Mouse (Mus musculus) heart, postnatal 0 days (tissue): ENCODE results near the gene Serinc1. TPM values are rescaled to one million over a fixed set of nuclear protein-coding genes. Genes with fewer than 3 reads are reported as not detected.

ENCODE experiments used
- ATAC-seq: fragments of 200-750 bp; cut with Nextera tagmentation; 2 replicates; pipeline ENCODE4 v1.8.0; 2017; ENCODE audit warnings: low read depth, moderate number of reproducible peaks, moderate library complexity; ENCODE audit not compliant: insufficient read depth
- DNase-seq: peaks from one replicate; pipeline ENCODE4 v3.0.0-alpha.2; 2016; ENCODE audit warnings: low spot score
- H3K27ac ChIP-seq: fragments of 300-500 bp; sonication (generic); 2 replicates; pipeline ENCODE4 v1.5.1; 2014; ENCODE audit warnings: low read depth, mild to moderate bottlenecking
- H3K27me3 ChIP-seq: fragments of 300-500 bp; sonication (generic); 2 replicates; pipeline ENCODE4 v1.6.1; 2014; ENCODE audit warnings: low read length, mixed read lengths; ENCODE audit not compliant: control insufficient read depth, insufficient read depth
- H3K36me3 ChIP-seq: fragments of 300-500 bp; sonication (generic); replicated peaks from 2 replicates; pipeline ENCODE4 v1.6.1; 2014; ENCODE audit warnings: low read length, mixed read lengths; ENCODE audit not compliant: control insufficient read depth, insufficient read depth
- H3K4me1 ChIP-seq: fragments of 300-500 bp; sonication (generic); 2 replicates; pipeline ENCODE4 v1.6.1; 2014; ENCODE audit warnings: antibody characterized with exemption; ENCODE audit not compliant: control insufficient read depth, insufficient read depth
- H3K4me2 ChIP-seq: fragments of 300-500 bp; sonication (generic); 2 replicates; pipeline ENCODE4 v1.6.1; 2014; ENCODE audit warnings: low read depth, mild to moderate bottlenecking, low read length, moderate library complexity
- H3K4me3 ChIP-seq: fragments of 300-500 bp; sonication (generic); 2 replicates; pipeline ENCODE4 v1.5.1; 2014; ENCODE audit warnings: low read depth, low read length
- H3K9ac ChIP-seq: fragments of 300-500 bp; sonication (generic); replicated peaks from 2 replicates; pipeline ENCODE4 v1.6.1; 2014; ENCODE audit warnings: low read depth, low read length, mixed read lengths
- H3K9me3 ChIP-seq: fragments of 300-500 bp; sonication (generic); replicated peaks from 2 replicates; pipeline ENCODE4 v1.6.1; 2016; ENCODE audit warnings: low read length; ENCODE audit not compliant: control insufficient read depth
- CTCF ChIP-seq: IDR thresholded peaks from 2 replicates; pipeline ENCODE4 v1.5.1; 2016; ENCODE audit warnings: antibody characterized with exemption, control low read depth, low read depth
- EP300 ChIP-seq: IDR thresholded peaks from 2 replicates; pipeline ENCODE4 v1.6.1; 2016; ENCODE audit warnings: antibody characterized with exemption, low read depth
- WGBS: fragments of 180-500 bp; shearing (Covaris S2); extraction: QIAGEN DNeasy Blood & Tissue Kit; methylation state at CpG from one replicate; pipeline ENCODE4 v1.1.7; 2014; 5-methylcytosine and 5-hydroxymethylcytosine counted together
- polyA plus RNA-seq: library from polyadenylated mRNA; unstranded; fragments of >200 nt; fragmentation: Nextera tagmentation; extraction: Ambion mirVana; gene quantifications from 2 replicates; pipeline ENCODE4 v1.2.1, GENCODE M21; 2015
- total RNA-seq: library from RNA; depleted of rRNA; stranded (reverse); fragments of >200 nt; gene quantifications from 2 replicates; pipeline ENCODE4 v1.2.3, GENCODE M21; 2014; ENCODE audit warnings: low replicate concordance

Serinc1 gene
- total and polyA plus RNA-seq, 2 experiments from 2014 or later, result 145 to 158 TPM

DNA sequence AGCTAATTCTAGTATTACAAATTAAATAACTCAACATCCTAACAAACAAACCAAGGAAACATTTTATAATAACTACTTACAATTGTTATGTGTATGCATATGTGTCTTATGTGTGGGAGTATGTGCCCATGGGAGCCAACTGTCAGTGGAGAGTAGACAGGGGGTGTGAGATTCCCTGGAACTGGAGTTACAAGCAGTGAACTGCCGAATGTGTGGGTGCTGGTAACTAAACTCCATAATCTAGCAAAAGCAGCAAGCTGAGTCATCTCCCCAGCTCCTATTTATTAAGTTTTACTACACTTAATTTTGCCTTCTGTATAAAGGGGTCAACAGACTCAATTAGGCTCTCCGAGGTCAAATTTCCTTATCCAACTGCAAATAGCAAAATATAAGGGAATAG lies 1.3 kb downstream of the Serinc1 start:
- H3K27me3 ChIP-seq, result no peaks in the 10 kb centered on the region
- no peaks in the 10 kb centered on the region for H3K9me3 ChIP-seq
- WGBS, result 62% methylated on average over 2 of the region's 2 CpGs
- peak overlapping the region; percentile 84 for H3K4me3 ChIP-seq
- no peak for TF ChIP-seq EP300
- no peak for TF ChIP-seq CTCF
- H3K4me2 ChIP-seq, result peak overlapping the region; percentile 75
- ATAC-seq (no peak), DNase-seq (no peak)
- H3K36me3 ChIP-seq, result peaks cover 16% of the 10 kb centered on the region
- no peak overlapping the region for H3K27ac ChIP-seq
- peaks cover 25% of the 10 kb centered on the region for H3K4me1 ChIP-seq
- peak overlapping the region; percentile 96 for H3K9ac ChIP-seq

DNA sequence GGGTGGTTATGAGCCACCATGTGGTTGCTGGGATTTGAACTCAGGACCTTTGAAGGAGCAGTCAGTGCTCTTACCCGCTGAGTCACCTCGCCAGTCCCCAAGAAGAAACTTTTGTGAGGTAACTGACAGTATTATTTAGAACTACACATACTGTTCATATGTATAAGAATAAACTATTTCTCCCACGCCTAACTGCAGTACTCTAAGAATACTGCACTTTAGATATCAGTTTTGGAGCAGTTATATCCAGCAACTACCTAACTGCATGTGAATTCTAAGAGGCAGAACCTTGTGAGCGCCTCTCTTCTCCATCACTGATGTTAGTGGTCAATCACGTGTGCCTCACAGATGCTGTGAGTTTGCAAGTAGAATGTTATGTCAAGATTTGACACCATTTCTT lies 5.9 kb downstream of the Serinc1 start:
- Histone ChIP-seq H3K9ac (no peak overlapping the region), H3K36me3 (peaks cover 45% of the 10 kb centered on the region), H3K4me3 (no peak overlapping the region), H3K27me3 (no peaks in the 10 kb centered on the region), H3K4me1 (peaks cover 25% of the 10 kb centered on the region), H3K4me2 (no peak overlapping the region), H3K27ac (no peak overlapping the region), H3K9me3 (0 out of 2 replicates have a peak, but pooled peaks cover 5% of the 10 kb centered on the region)
- DNase-seq (no peak), ATAC-seq (no peak)
- TF ChIP-seq CTCF, result no peak
- no peak for TF ChIP-seq EP300
- WGBS, result 79% methylated on average over 5 of the region's 5 CpGs

DNA sequence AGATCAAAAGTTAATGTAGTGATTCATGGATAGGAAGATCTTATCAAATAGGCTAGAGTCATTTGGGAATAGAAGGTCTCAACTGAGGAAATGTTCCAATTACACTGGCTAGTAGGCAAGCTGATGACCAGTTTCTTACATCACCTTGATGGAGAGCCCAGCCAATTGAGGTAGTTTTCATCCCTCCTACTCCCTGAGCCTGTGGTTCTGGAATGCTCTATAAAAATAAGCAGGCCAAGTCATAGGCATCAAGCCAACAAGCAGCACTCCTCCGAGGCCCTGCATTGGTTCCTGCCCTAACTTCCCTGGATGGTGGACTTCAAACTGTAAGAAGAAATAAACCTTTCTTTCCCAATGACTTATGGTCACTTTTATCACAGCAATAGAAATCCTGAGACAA lies 17.1 kb downstream of the Serinc1 start:
- Histone ChIP-seq H3K36me3 (peaks cover 72% of the 10 kb centered on the region), H3K27ac (no peak overlapping the region), H3K27me3 (no peaks in the 10 kb centered on the region), H3K9me3 (no peaks in the 10 kb centered on the region), H3K4me1 (no peaks in the 10 kb centered on the region), H3K4me3 (no peak overlapping the region), H3K4me2 (no peak overlapping the region), H3K9ac (no peak overlapping the region)
- WGBS, result 33% methylated on average over 1 of the region's 1 CpGs
- ATAC-seq, result no peak
- no peak for TF ChIP-seq EP300
- DNase-seq, result no peak

DNA sequence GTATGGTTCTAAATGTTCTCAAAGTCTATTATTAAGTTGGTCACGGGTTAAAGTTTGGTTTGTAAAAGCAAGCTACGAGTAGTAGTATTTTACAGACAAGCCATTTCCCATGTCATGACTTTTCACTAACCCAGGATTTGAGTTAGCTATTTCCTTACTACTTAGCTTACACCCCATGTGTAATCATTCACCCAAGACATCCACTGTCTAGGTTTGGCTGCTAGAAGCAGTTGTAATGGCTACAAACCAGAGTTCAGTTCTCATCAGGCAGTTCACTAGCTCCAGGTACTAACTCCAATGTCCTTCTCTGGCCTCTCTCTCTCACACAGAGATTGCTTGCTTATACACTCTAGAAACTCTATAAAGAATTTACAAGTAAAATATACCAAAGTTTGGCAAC lies 17.7 kb downstream of the Serinc1 start:
- 94% methylated on average over 2 of the region's 2 CpGs for WGBS

DNA sequence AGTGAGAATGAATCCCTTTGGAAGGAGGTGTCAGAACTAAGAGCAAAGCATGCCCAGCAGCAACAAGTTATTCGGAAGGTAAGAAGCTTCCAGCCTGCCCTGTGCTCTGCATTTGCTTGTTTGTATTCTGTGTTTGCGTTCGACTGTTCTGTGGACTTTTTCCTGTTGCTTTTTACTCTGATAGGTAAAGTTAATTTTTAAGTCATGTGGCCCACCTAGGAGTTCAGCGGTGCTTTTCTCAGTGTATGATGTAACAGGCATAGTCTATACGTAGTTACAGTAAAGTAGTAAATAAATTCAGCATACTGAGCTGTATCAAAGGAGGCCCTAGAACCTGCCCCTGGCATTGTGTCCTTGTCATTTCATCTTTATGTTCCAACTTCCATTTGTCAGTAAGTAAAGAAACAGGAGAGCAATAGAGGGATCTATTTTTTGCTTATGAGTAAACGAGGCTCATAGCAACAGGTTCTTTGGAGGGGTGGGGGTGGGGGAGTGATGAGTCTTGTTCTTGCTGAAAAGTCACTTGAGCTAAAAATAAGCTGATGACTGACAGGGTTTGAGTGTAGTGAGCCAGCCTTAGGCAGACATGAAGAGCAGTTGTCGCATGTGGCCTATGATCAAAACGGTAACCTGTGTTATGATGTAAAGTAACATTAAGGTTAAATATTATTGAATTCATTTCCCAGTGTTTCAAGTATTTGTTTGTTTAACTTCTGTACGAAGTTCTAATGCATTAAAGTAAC lies 32.7 kb downstream of the Serinc1 start:
- no peaks in the 10 kb centered on the region for H3K27me3 ChIP-seq
- H3K36me3 ChIP-seq, result peaks cover 10% of the 10 kb centered on the region; the same call in 1 of the 2 replicates
- peak overlapping the region; percentile 24 for H3K4me2 ChIP-seq
- DNase-seq (peak; percentile 91), ATAC-seq (peak; percentile 95)
- WGBS, result 37% methylated on average over 9 of the region's 9 CpGs
- no peak overlapping the region for H3K4me3 ChIP-seq
- peak overlapping the region; percentile 87 for H3K27ac ChIP-seq
- no peak overlapping the region for H3K9ac ChIP-seq
- peak; percentile 75; the same call in 1 of the 2 replicates for TF ChIP-seq EP300
- TF ChIP-seq CTCF, result no peak
- no peaks in the 10 kb centered on the region for H3K9me3 ChIP-seq
- H3K4me1 ChIP-seq, result peaks cover 5% of the 10 kb centered on the region; the same call in 1 of the 2 replicates

More for the DNA sequence above, 17.7 kb downstream of the Serinc1 start:
- ATAC-seq (no peak), DNase-seq (no peak)
- TF ChIP-seq EP300 (no peak), CTCF (no peak)
- no peak overlapping the region for H3K27ac ChIP-seq
- no peak overlapping the region for H3K4me3 ChIP-seq
- no peaks in the 10 kb centered on the region for H3K27me3 ChIP-seq
- H3K9ac ChIP-seq, result no peak overlapping the region
- peaks cover 69% of the 10 kb centered on the region for H3K36me3 ChIP-seq
- H3K4me1 ChIP-seq, result no peaks in the 10 kb centered on the region
- H3K9me3 ChIP-seq, result no peaks in the 10 kb centered on the region
- H3K4me2 ChIP-seq, result no peak overlapping the region

DNA sequence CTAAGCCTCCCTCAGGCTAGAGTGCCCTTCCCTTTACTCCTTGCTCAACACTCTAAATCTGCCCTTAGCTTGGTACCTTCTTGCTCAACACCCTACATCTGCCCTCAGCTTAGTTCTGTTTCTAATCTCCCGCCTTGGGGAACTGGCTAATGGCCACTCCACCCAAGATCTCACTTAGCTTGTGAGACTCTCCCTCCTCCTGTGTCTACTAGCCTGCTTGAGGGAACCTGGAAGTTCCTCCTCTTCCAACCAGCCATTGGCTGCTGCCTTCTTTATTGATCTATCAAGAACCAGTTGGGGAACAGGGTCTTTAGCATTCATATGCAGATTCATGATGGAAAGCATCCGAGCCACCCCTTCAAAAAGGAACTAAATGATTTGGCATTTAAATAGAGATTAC lies 40.3 kb downstream of the Serinc1 start:
- Histone ChIP-seq H3K9me3 (no peaks in the 10 kb centered on the region), H3K27me3 (no peaks in the 10 kb centered on the region), H3K36me3 (no peaks in the 10 kb centered on the region), H3K4me2 (no peak overlapping the region), H3K4me3 (no peak overlapping the region), H3K9ac (no peak overlapping the region), H3K4me1 (peaks cover 13% of the 10 kb centered on the region; the same call in 1 of the 2 replicates), H3K27ac (no peak overlapping the region)
- no peak for ATAC-seq
- TF ChIP-seq CTCF (no peak), EP300 (no peak)
- 89% methylated on average over 2 of the region's 2 CpGs for WGBS
- DNase-seq, result no peak
